Mouse (Mus musculus) erythroblast, adult 5-6 weeks (primary cell): ENCODE measurements around the gene Megf8. TPM values are rescaled to one million over a fixed set of nuclear protein-coding genes. Genes with fewer than 3 reads are reported as not detected.

Experiments used
- ATAC-seq: replicated peaks from 2 replicates; pipeline ENCODE4 v1.8.0; 2016; ENCODE audit warnings: moderate number of reproducible peaks, mild to moderate bottlenecking, moderate TSS enrichment, inconsistent platforms; ENCODE audit not compliant: poor library complexity, low FRiP score, severe bottlenecking
- total RNA-seq, 2 experiments: library from RNA; stranded (forward) in 1 of 2; stranded (reverse) in 1 of 2; fragments of 150-400 nt in 1 of 2; fragments of 200-764, 138-1000 nt in 1 of 2; gene quantifications; 2 replicates each; pipeline versions ENCODE4 v1.2.3 to v1.2.4; 2015 to 2017; ENCODE audit warnings: low replicate concordance in 2 of 2

Megf8 gene
- total RNA-seq, 2 experiments from 2014 or later, result 0.19 TPM; not detected in 1

- ATAC-seq, result no peak
Observed at GRCm38 (mm10) chr7:25294495-25294894, 22.5 kb upstream of the Megf8 start.

GRCm38 (mm10) chr7:25294960-25295722, 21.8 kb upstream of the Megf8 start:
- no peak for ATAC-seq

- 0 out of 2 replicates have a peak, but pooled peaks have one; percentile 42 for ATAC-seq
Observed at GRCm38 (mm10) chr7:25296945-25297453, 20.0 kb upstream of the Megf8 start.

- ATAC-seq, result 0 out of 2 replicates have a peak, but pooled peaks have one; percentile 27
Observed at GRCm38 (mm10) chr7:25297454-25298325, 19.3 kb upstream of the Megf8 start, which contains the start of gene Pafah1b3. TSS of gene Pafah1b3 (minus strand) at chr7:25297986.

- ATAC-seq, result peak; percentile 34; the same call in 1 of the 2 replicates
Observed at GRCm38 (mm10) chr7:25301063-25301462, 15.9 kb upstream of the Megf8 start, which contains the start of gene Prr19. TSS of gene Prr19 (plus strand) at chr7:25301411.

GRCm38 (mm10) chr7:25303003-25303684, 13.8 kb upstream of the Megf8 start:
- ATAC-seq, result no peak

- no peak for ATAC-seq
Observed at GRCm38 (mm10) chr7:25303685-25304006, 13.3 kb upstream of the Megf8 start.

GRCm38 (mm10) chr7:25305481-25305880, 11.5 kb upstream of the Megf8 start:
- ATAC-seq, result no peak

- ATAC-seq, result no peak
Observed at GRCm38 (mm10) chr7:25305956-25306613, 10.9 kb upstream of the Megf8 start, which contains the start of gene Tmem145. TSS of gene Tmem145 (plus strand) at chr7:25306106.

- ATAC-seq, result no peak
Observed at GRCm38 (mm10) chr7:25306614-25306996, 10.4 kb upstream of the Megf8 start.

GRCm38 (mm10) chr7:25308702-25309318, 8.2 kb upstream of the Megf8 start:
- ATAC-seq, result no peak

GRCm38 (mm10) chr7:25309425-25309824, 7.5 kb upstream of the Megf8 start:
- no peak for ATAC-seq

GRCm38 (mm10) chr7:25311193-25311592, 5.8 kb upstream of the Megf8 start:
- ATAC-seq, result no peak

- ATAC-seq, result no peak
Observed at GRCm38 (mm10) chr7:25313325-25313724, 3.6 kb upstream of the Megf8 start.

GRCm38 (mm10) chr7:25314606-25315305, 2.2 kb upstream of the Megf8 start:
- no peak for ATAC-seq

GRCm38 (mm10) chr7:25315306-25316041, 1.5 kb upstream of the Megf8 start:
- ATAC-seq, result no peak

- ATAC-seq, result no peak
Observed at GRCm38 (mm10) chr7:25317446-25317999, 559 bp downstream of the Megf8 start.
